Mouse (Mus musculus): ENCODE data around the gene Igf2bp3.

Igf2bp3 gene

GRCm38 (mm10) chr6:49132352-49133090, 82.2 kb downstream of the Igf2bp3 start:
- no peak for DNase-seq (ENCODE audit: low spot score)

GRCm38 (mm10) chr6:49131855-49132254, 82.9 kb downstream of the Igf2bp3 start:
- no peak for DNase-seq (ENCODE audit: low spot score)

DNA sequence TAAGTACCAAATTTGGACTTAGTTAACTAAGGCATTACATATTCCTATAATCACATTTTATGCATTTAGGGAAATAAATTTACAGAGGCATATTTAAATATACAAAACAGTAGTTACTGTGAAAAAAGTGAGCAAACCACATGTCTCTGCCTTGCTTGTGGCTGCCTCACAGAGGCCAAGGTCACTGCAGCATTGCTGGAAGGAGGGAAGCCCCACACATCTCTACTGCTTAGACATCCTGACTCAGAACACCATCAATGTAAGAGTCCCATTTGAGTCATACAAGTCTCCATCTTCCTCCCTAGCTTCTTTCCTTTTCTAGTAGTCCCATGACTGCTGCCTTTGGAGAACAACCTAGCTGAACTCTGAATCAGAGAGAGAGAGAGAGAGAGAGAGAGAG, 84.4 kb downstream of the Igf2bp3 start:
- DNase-seq (ENCODE audit: low spot score): no peak

GRCm38 (mm10) chr6:49120370-49120769, 94.4 kb downstream of the Igf2bp3 start:
- DNase-seq (ENCODE audit: low spot score): no peak

DNA sequence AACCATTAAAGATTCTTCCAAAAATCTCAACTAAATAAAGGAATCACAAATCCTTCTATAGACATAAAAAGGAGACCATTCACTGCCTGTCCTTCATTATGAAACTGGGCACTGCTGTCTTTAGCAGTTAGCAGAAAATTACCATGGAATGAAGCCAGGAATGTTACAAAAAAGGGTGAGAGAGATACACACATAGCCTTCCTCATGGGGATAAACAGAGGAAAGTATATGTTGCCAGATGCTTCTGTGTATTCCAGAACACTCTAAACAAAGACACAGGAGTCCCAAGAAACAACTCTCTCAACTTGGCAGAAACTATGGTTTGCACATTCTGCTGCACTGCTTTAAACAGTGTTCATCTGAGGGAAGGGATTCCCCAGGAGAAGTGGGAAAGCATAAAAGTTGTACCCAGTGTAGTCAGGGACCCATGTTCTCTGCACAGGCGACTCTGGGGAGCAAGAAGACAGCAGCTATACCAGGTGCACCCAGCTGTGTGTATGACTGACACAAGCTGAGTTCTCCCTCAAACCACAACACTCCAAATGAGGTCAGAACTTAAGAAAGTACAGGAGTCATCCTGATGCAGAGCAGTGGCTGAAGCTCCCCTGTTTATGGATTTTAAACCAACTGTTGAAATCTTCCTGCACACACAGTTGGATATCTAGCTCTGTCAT, 95.2 kb downstream of the Igf2bp3 start:
- DNase-seq (ENCODE audit: low spot score): no peak

DNA sequence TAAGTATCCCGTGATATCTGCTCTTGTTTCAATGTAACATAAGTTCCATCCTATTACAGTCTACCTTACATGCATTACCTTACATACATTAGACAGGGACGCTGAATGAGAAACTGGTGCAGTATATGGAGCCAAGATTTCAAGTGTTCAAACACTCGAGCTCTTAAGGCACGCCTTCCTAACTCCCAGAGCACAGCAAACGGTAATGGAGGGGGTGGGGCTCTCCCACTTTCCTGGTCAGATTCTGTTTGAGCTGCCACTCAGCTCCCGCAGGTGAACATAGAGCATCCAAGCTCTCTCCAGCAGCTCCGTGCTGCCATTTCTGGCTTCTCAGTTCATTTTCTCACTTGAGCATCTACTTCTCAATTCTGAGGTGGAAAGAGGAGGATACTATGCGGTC, 96.3 kb downstream of the Igf2bp3 start:
- no peak for DNase-seq (ENCODE audit: low spot score)

- DNase-seq (ENCODE audit: low spot score): no peak
These were observed 98.5 kb downstream of the Igf2bp3 start for GRCm38 (mm10) chr6:49116241-49116640.

DNA sequence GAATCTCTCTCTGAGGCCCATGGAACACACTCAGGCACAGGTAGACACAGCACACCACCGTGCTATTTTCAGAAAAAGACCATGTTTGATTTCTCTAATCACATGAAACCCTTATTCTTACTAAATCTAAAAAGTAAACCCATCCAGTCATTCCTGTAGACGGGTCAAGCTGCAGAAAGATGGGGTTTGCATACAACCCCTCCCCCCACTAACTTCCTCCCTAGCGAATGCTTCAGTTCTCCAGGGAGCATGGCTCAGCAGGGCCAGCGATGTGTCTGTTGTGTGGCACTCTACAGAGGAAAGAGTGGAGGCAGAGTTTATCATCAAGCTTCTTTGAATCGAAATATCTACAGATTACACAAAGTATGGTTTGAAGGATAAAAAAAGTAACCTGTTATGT, 99.2 kb downstream of the Igf2bp3 start:
- DNase-seq (ENCODE audit: low spot score): no peak

DNA sequence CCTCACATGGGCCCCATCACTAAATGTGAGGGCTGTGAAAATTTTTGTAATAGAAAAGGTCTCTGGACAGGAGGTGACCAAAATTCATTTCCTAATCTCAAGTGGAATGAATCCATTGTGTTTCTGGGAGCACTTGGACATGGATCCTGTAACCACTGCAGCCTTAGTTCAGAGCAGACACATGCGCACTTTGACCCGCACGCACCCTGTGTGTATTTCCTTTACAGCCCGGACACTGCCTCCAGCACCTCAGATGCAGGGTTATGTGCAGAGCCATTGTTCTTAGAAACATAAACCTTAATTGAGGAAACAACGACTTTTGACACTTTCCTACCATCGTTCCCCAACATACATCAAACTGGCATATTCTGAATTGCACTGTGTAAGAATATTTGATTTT, 100.3 kb downstream of the Igf2bp3 start:
- no peak for DNase-seq (ENCODE audit: low spot score)

DNA sequence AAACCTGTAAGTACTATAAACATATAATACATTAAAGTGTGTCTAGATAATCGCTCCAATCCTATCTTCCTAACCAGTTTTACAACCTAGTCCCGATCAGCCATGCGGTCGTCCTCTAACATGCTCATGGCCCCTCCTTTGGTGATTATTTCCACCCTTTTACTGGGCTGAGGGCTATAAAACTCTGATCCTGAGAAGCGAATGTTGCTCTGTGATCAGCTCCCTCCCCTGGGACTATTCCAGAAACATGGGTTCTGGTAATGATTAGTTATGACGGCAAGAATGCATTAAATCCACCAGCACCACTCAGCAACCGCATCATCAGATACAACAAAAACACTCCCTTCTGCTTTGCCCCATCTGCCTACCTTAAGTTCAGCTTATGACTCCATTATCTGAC, 100.9 kb downstream of the Igf2bp3 start:
- DNase-seq (ENCODE audit: low spot score): no peak

GRCm38 (mm10) chr6:49109196-49109595, 105.6 kb downstream of the Igf2bp3 start:
- no peak for DNase-seq (ENCODE audit: low spot score)

DNA sequence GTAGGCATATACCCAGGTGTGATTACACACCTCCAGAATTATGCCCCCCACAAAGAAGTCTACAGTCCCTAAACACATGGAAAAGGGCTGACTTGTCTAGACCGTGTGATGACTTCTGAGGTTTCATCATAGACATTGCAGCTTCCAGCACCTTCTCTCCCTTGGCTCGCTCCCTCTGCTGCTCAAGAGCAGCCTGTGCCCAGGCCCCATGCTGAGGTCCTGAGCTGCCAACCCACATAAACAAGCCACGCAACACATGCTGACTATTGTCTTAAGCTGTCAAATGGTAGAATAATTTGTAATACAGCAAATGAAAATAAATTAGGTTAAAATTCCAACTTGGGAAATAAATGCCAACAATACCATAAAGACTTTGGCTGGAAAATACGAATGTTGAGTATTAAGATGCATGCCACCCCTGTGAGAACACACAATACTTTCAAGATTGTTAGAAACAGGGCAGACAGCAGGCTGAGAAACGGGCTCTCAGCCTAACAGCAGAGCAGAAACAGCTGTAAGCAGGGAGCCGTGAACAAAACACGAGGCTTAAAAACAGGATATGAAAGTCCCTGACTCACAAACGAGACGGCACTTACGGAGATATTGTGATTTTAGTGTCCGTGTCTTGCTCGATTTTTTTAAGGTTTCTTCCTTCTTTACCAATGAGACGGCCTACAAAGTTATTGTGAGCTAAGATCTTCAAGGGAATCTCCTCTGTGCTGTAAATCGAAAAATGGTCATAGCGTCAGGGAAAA, 107.8 kb downstream of the Igf2bp3 start:
- no peak for DNase-seq (ENCODE audit: low spot score)

DNA sequence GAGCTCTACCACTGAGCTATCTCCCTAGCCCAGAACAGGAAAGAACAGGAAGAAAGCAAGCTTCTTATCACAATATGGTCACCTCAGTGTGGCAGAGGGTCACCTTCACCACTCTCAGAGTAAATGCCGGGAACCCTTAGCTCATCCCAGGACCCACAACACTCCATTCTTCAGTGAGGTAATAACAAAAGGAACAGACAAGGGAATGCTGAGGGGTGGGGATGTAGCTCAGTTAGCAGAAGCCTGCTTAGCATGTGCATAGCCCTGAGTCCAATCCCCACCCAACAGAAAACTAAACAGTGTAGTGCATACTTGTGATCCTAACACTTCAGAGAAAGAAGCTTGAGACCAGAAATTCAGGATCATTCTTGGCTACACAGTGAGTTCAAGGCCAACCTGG, 115.7 kb downstream of the Igf2bp3 start:
- no peak for DNase-seq (ENCODE audit: low spot score)

DNA sequence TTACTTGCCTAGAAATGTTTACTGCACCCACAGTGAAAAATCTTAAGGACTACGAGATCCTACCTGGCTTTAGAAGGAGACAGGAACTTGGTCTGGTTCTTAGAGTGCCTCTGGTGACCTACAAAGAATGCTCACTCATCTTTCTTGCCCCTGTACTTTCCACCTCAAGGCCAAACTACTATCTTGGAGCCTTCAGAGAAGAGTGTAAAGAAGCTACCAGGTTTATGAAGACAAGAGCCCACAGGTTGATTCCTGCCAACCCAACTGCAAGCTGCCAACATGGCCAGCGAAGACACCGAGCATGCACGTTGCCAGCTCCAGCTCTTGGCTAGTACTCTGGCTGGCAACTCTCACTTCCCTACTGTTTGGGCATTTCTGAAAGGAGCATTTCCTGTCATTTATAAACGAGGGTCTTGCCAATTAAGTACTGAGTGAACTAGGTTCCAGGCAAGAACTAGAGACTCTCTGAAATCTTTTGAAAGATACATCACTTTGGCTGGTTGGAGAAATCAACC, 117.1 kb downstream of the Igf2bp3 start:
- no peak for DNase-seq (ENCODE audit: low spot score)

DNA sequence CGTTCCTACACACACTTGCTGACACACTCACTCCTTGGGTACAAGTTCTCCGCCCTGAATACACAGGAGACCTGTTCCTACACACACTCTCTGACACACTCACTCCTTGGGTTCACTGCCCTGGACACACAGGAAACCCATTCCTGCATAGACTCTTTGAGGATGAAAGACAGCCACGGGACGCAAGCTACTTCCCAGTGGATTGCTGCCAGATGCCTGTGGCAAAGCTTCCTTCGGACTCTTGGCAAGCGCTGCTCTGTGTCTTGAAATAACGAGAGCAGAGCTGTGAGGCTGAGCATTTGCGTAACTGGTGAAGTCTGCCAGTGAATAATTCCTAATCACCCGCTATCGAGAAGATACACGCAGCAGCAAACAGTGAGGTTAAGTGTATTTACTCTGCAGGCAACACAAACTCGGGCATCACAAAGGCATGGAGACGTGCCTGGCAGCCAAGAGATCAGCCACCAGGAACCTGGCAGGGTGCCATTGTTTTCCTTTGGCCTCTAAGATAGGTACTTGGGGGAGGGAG, 117.8 kb downstream of the Igf2bp3 start:
- DNase-seq (ENCODE audit: low spot score): peak; percentile 79

DNA sequence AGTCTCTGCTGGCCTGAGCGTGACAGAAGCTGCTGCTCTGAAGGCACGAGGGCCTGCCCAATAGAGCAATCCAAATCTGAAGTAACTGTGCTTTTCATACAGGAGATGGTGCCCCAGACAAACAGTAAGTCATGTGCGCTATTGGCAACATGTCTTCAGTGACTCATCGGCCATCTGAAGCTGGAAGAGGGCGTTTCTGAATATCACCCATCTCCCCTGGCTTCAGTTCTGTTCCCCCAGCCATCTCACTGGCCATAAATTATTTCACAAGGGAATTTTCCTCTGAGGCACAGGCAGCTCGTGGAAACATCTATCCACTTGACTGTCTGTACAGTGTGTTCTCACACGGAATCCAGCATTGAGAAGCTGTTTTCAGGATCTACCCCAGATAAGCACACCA, 118.3 kb downstream of the Igf2bp3 start:
- DNase-seq (ENCODE audit: low spot score): peak; percentile 77

- no peak for DNase-seq (ENCODE audit: low spot score)
These were observed 119.8 kb downstream of the Igf2bp3 start for GRCm38 (mm10) chr6:49094968-49095367.

DNA sequence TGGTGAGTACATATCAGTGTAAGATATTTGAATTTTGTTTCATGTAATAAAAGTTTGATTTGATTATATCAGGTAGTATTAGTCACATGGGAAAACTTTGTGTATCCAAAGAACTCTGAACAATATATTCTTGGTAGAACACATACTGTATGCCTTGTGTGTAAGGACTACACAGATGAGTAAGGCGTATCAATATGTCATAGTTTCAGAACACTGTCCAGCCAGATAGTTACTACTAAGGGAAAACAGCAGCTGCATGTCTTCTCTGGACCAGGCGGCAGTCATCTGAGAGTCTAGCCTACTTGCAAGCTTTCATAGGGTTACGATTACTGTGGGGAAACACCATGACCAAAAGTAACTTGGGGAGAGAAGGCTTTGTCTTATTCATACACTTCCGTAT, 131.7 kb downstream of the Igf2bp3 start:
- no peak for DNase-seq (ENCODE audit: low spot score)

DNA sequence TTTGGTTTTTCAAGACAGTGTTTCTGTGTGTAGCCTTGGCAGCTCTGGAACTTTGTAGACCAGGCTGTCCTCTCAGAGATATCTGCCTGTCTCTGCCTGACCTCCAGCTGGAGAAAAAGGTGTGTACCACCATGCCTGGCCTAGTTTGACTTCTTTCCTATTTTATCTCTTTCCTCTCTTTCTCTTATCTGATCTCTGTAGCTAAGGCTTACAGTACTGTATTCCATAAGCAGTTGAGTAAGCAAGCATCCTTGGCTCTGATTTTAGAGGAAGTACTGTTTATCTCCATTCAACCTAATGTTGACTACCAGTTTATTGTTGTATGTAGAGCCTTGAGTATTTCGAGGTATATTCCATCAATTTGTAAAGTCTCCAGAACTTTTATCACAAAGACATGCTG, 135.4 kb downstream of the Igf2bp3 start:
- no peak for DNase-seq (ENCODE audit: low spot score)

DNA sequence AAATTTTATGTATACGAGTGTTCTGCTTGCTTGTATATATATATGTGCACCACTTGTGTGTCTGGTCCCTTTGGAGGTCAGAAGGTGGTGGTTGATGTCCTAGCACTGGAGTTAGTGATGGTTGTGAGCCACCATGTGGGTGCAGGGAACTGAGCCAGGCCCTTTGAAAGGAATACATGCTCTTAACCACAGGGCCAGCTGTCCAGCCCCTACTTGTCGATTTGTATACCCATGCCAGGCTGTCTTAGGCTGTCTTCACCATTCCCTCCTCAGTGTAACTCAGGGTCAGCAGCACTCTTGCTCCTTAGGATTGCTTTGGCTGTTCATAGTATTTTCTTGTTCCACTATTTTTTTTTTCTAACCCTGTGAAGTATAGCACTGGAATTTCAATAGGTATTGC, 136.9 kb downstream of the Igf2bp3 start:
- no peak for DNase-seq (ENCODE audit: low spot score)

DNA sequence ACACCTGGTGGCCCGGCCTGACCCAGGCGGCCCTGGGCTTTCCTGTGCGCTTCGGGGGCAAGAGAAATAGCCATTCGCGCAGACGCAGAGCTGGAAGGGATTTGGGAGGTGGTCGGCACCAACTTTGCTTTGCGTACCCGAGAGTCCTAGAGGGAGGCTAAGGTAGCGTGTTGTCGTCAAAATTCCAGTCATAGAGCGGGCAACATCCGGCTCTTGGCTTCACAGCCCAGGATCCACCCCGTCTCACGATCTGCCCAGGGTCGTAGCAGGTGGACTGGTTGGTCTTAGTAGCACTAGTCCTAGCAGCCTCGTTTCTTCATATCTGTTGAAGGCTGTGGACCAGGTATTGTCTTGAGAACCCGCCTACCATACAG, 140.7 kb downstream of the Igf2bp3 start:
- DNase-seq (ENCODE audit: low spot score): no peak

GRCm38 (mm10) chr6:49073304-49074116, 141.2 kb downstream of the Igf2bp3 start, which contains the start of gene Malsu1:
Gene Malsu1, plus strand, starts transcription at chr6:49073795.
- DNase-seq (ENCODE audit: low spot score): peak; percentile 91
